In the genomic region with DNA sequence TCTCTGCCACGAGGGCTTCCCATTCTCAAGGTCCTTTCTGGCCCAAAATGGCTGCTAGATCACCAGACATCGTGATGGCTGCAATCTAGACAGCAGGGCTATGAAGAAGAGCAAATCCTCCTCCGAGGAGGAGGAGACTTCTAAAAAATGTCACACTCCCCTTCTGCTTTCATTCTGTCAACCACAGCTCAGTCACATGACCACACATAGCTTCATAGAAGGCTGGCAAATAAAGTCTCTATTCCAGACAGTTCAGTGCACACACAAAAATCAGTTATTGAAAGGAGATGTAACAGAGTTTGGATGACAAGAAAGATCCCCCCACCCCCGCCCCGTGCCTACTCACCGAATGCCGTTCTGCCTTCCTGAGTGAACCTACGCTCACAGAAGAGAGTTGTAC, we compare ENCODE assay signal across 29 mouse cellular contexts. TPM values are rescaled to one million over a fixed set of nuclear protein-coding genes. Genes with fewer than 3 reads are reported as not detected.
"Had no signal": no experiment of that assay in that cellular context is flagged by ENCODE, and none has a peak within 500 bp of the region (broad histone marks: within the 10 kb centered on the region; RNA-seq: fewer than 3 reads in every experiment).

No protein-coding gene starts in this region.

- H3K36me3 ChIP-seq: embryonic facial prominence, embryonic 10.5 days; embryonic facial prominence, embryonic 12.5 days; embryonic facial prominence, embryonic 13.5 days; embryonic facial prominence, embryonic 15.5 days; forebrain, embryonic 10.5 days; forebrain, embryonic 12.5 days; forebrain, embryonic 15.5 days; heart, embryonic 10.5 days had no signal

- H3K27ac ChIP-seq: embryonic facial prominence, embryonic 10.5 days; embryonic facial prominence, embryonic 12.5 days; embryonic facial prominence, embryonic 13.5 days; embryonic facial prominence, embryonic 15.5 days; forebrain, embryonic 10.5 days; forebrain, embryonic 12.5 days; forebrain, embryonic 13.5 days; forebrain, embryonic 15.5 days; gastrocnemius, adult 2 months; heart, adult 2 months; heart, embryonic 10.5 days had no signal

- H3K4me2 ChIP-seq: embryonic facial prominence, embryonic 12.5 days; embryonic facial prominence, embryonic 13.5 days; embryonic facial prominence, embryonic 15.5 days; forebrain, embryonic 12.5 days; forebrain, embryonic 13.5 days; forebrain, embryonic 15.5 days had no signal

- ATAC-seq: forebrain, embryonic 13.5 days; forebrain, embryonic 14.5 days; forebrain, embryonic 15.5 days; forebrain, embryonic 16.5 days; forebrain, postnatal 0 days had no signal

- DNase-seq: cerebellum, adult 9-10 months; cerebellum, adult 9-11 months; cerebellum, postnatal 10 days; cerebellum, postnatal 14 days; cerebellum, postnatal 25 days; cerebellum, postnatal 36 days; embryo, embryonic 11 days; forebrain, postnatal 0 days; gastrocnemius, adult 2 months; gastrocnemius, postnatal 10 days; gastrocnemius, postnatal 14 days; gastrocnemius, postnatal 25 days; gastrocnemius, postnatal 36 days; heart, adult 18-20 months; heart, adult 2 months had no signal

- H3K9ac ChIP-seq: embryonic facial prominence, embryonic 12.5 days; embryonic facial prominence, embryonic 13.5 days; embryonic facial prominence, embryonic 15.5 days; forebrain, embryonic 12.5 days; forebrain, embryonic 13.5 days; forebrain, embryonic 15.5 days; forebrain, postnatal 0 days had no signal

- H3K27me3 ChIP-seq: embryonic facial prominence, embryonic 12.5 days; embryonic facial prominence, embryonic 15.5 days; forebrain, embryonic 12.5 days; forebrain, embryonic 13.5 days; forebrain, embryonic 15.5 days had no signal

- H3K4me1 ChIP-seq: embryonic facial prominence, embryonic 10.5 days; embryonic facial prominence, embryonic 12.5 days; embryonic facial prominence, embryonic 15.5 days; forebrain, embryonic 10.5 days; forebrain, embryonic 12.5 days; forebrain, embryonic 13.5 days; forebrain, embryonic 15.5 days; heart, embryonic 10.5 days had no signal

- H3K9me3 ChIP-seq: embryonic facial prominence, embryonic 10.5 days; embryonic facial prominence, embryonic 12.5 days; embryonic facial prominence, embryonic 13.5 days; embryonic facial prominence, embryonic 15.5 days; forebrain, embryonic 10.5 days; forebrain, embryonic 12.5 days; forebrain, embryonic 13.5 days; forebrain, embryonic 15.5 days; heart, embryonic 10.5 days had no signal

- H3K4me3 ChIP-seq: embryonic facial prominence, embryonic 10.5 days; embryonic facial prominence, embryonic 12.5 days; embryonic facial prominence, embryonic 13.5 days; embryonic facial prominence, embryonic 15.5 days; erythroblast, embryonic 14.5 days; forebrain, embryonic 10.5 days; forebrain, embryonic 12.5 days; forebrain, embryonic 13.5 days; forebrain, embryonic 15.5 days; gastrocnemius, adult 2 months; heart, adult 2 months; heart, embryonic 10.5 days had no signal

RNA-seq across cellular contexts. Expression of gene Gdnf, which starts 37.7 kb away (rescaled TPM):
- total RNA-seq: common myeloid progenitor, adult 5-6 weeks; granulocyte monocyte progenitor cell, adult 5-6 weeks had no signal
- polyA plus RNA-seq: erythroblast, embryonic 14.5 days; forebrain, embryonic 13.5 days had no signal
